8 mouse cellular contexts compared by ENCODE assay signal in the genomic region with DNA sequence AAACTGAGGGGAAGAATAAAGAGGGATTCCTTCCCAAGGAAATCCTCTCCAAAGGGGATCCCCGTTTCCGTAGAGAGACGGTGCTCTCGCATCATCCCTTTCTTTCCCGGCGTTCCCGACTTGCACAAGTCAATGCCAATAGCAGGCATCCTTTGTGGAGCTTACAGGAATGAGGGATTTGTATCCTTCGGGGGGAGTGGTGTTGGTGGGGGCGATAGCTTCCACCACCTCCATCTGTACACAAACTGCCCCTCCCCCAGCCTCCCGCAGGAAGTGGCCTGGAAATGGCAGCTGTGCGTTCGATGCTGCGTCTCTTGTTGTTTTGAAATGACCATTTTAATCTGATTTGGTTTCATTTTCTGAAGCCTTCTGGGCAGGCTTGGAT. TPM values are rescaled to one million over a fixed set of nuclear protein-coding genes. Genes with fewer than 3 reads are reported as not detected.
A peak's percentile ranks its signal among the peaks of the same experiment; 100 is the strongest.
DNase-seq lines count a peak whose midpoint lies in the region; ATAC-seq lines count a peak whose summit lies in the region.

No protein-coding gene starts in this region.

- no peaks in the 10 kb centered on the region for H3K9me3 ChIP-seq in limb, embryonic 12.5 days
- H3K9me3 ChIP-seq in midbrain, embryonic 15.5 days = no peaks in the 10 kb centered on the region

- H3K27ac ChIP-seq in limb, embryonic 12.5 days = peak overlapping the region; percentile 82
- peak overlapping the region; percentile 81 for H3K27ac ChIP-seq in midbrain, embryonic 15.5 days

- ATAC-seq in frontal cortex, adult (ENCODE audit: low TSS enrichment) = no peak
- ATAC-seq in inflammation-experienced regulatory T-cells, adult 6 months = peak; percentile 37
- no peak for ATAC-seq in limb, embryonic 12.5 days (ENCODE audit: insufficient number of reproducible peaks, insufficient read depth, low FRiP score, low TSS enrichment, low read depth)
- ATAC-seq in midbrain, embryonic 15.5 days (replicated peaks) = no peak

- H3K36me3 ChIP-seq in limb, embryonic 12.5 days = 0 out of 2 replicates have a peak, but pooled peaks cover 4% of the 10 kb centered on the region
- no peaks in the 10 kb centered on the region for H3K36me3 ChIP-seq in midbrain, embryonic 15.5 days (replicated peaks)

- peak; percentile 27 to 44 for DNase-seq in frontal cortex, postnatal 14 days (ENCODE audit: low spot score in 2 of 2)
- peak; percentile 75 for DNase-seq in cerebellum, adult 9-10 months
- peak; percentile 59 for DNase-seq in gastrocnemius, postnatal 10 days
- DNase-seq in spleen, postnatal 36 days (ENCODE audit: low spot score in 2 of 2) = peak; percentile 42 to 61

- H3K4me3 ChIP-seq in limb, embryonic 12.5 days (replicated peaks) = peak overlapping the region; percentile 100
- H3K4me3 ChIP-seq in midbrain, embryonic 15.5 days = peak overlapping the region; percentile 80

- H3K4me1 ChIP-seq in limb, embryonic 12.5 days (replicated peaks) = peaks cover 35% of the 10 kb centered on the region
- H3K4me1 ChIP-seq in midbrain, embryonic 15.5 days = peaks cover 39% of the 10 kb centered on the region

- peak overlapping the region; percentile 93 for H3K9ac ChIP-seq in limb, embryonic 12.5 days (replicated peaks)
- H3K9ac ChIP-seq in midbrain, embryonic 15.5 days = peak overlapping the region; percentile 85

- peak overlapping the region; percentile 85 for H3K4me2 ChIP-seq in limb, embryonic 12.5 days
- H3K4me2 ChIP-seq in midbrain, embryonic 15.5 days = peak overlapping the region; percentile 74

- WGBS in limb, embryonic 12.5 days = 0% methylated on average over 13 of the region's 13 CpGs
- 0% methylated on average over 13 of the region's 13 CpGs for WGBS in midbrain, embryonic 15.5 days

- H3K27me3 ChIP-seq in limb, embryonic 12.5 days = no peaks in the 10 kb centered on the region
- H3K27me3 ChIP-seq in midbrain, embryonic 15.5 days (replicated peaks) = no peaks in the 10 kb centered on the region

RNA-seq across cellular contexts. Expression of a gene that starts 6.2 kb away (rescaled TPM):
- total RNA-seq in gastrocnemius, postnatal 10 days (2021) = 10 to 100 TPM; 16.1 to 22.7 TPM
- polyA plus RNA-seq in inflammation-experienced regulatory T-cells, adult 6 months (2017; shearing (Covaris generic)) = 10 to 100 TPM; 37.9 to 63.7 (median 44.3) TPM
- 8.6 and 9.5 TPM in 2 replicates for polyA plus RNA-seq in limb, embryonic 12.5 days (2016; fragmentation: Nextera tagmentation; extraction: Ambion mirVana)
- 9.2 and 10.9 TPM in 2 replicates for polyA plus RNA-seq in midbrain, embryonic 15.5 days (2015; fragmentation: Nextera tagmentation; extraction: Ambion mirVana)

RNA-seq across cellular contexts. Expression of a gene that starts 14.5 kb away (rescaled TPM):
- total RNA-seq in gastrocnemius, postnatal 10 days (2021) = 1,000 to 10,000 TPM; 3,585 to 4,036 TPM
- 100 to 1,000 TPM; 459 to 529 (median 464) TPM for polyA plus RNA-seq in inflammation-experienced regulatory T-cells, adult 6 months (2017; shearing (Covaris generic))
- 2,018 and 2,026 TPM in 2 replicates for polyA plus RNA-seq in limb, embryonic 12.5 days (2016; fragmentation: Nextera tagmentation; extraction: Ambion mirVana)
- 2,030 and 2,053 TPM in 2 replicates for polyA plus RNA-seq in midbrain, embryonic 15.5 days (2015; fragmentation: Nextera tagmentation; extraction: Ambion mirVana)

RNA-seq across cellular contexts. Expression of a gene that starts 38.8 kb away (rescaled TPM):
- 10 to 100 TPM; 76.1 to 84.5 TPM for total RNA-seq in gastrocnemius, postnatal 10 days (2021)
- polyA plus RNA-seq in inflammation-experienced regulatory T-cells, adult 6 months (2017; shearing (Covaris generic)) = 100 to 1,000 TPM; 186 to 360 (median 347) TPM
- polyA plus RNA-seq in limb, embryonic 12.5 days (2016; fragmentation: Nextera tagmentation; extraction: Ambion mirVana) = 567 and 594 TPM in 2 replicates
- 351 and 372 TPM in 2 replicates for polyA plus RNA-seq in midbrain, embryonic 15.5 days (2015; fragmentation: Nextera tagmentation; extraction: Ambion mirVana)
